Mouse (Mus musculus) small intestine, adult 2 months (tissue): Measurements from ENCODE around the gene Impad1.

Source experiments
- CTCF ChIP-seq: fragments of 200-500 bp; IDR thresholded peaks from 2 replicates; pipeline ENCODE4 v1.5.1; 2012; ENCODE audit warnings: low read depth, mild to moderate bottlenecking, control low read depth, inconsistent platforms, low read length, moderate library complexity, mixed read lengths; ENCODE audit not compliant: insufficient replicate concordance, insufficient read length; ENCODE audit errors: extremely low read depth
- POLR2A ChIP-seq: fragments of 200-500 bp; IDR thresholded peaks from 2 replicates; pipeline ENCODE4 v1.6.1; 2012; ENCODE audit warnings: low read depth, mild to moderate bottlenecking, control low read depth, inconsistent platforms, low read length, moderate library complexity

- no peak for TF ChIP-seq CTCF
- TF ChIP-seq POLR2A = no peak
Measured at GRCm38 (mm10) chr4:4765806-4766205, 27.3 kb downstream of the Impad1 start.
